Mouse (Mus musculus) cerebellum, adult (tissue): Measurements from ENCODE around the gene Olfr1215.
"Not testable (repeated sequence)": the region's sequence is repeated elsewhere in the genome, so short reads cannot be mapped to it uniquely, and the experiment has no call there.

Source experiments
- ATAC-seq: cut with Nextera tagmentation; 2 replicates; pipeline ENCODE4 v1.9.2; 2017; ENCODE audit warnings: mild to moderate bottlenecking, moderate library complexity, mixed read lengths; ENCODE audit not compliant: insufficient number of reproducible peaks, low FRiP score, low TSS enrichment

The Olfr1215 gene

DNA sequence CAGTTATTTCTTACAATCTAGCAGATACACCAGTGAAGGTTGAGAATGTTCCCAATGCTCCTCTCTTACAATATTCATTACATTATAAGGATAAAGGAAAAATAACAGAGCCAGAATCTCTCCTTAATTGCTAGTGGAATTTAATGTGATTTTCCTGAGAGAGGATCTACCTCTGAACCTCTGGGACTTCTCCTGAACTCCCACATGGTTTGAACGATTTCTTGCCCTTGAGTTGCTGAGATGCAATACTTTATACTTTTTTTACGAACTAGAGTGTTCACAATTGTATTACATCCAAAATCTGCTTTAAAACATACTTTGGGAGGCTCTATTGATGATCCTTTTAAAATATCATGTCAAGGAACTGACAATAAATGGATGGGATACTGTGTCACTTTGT is at the start of gene Olfr1215:
Gene Olfr1215 (minus strand): TSS at position 101 of the 400 bp plus-strand sequence.
- ATAC-seq: no peak

DNA sequence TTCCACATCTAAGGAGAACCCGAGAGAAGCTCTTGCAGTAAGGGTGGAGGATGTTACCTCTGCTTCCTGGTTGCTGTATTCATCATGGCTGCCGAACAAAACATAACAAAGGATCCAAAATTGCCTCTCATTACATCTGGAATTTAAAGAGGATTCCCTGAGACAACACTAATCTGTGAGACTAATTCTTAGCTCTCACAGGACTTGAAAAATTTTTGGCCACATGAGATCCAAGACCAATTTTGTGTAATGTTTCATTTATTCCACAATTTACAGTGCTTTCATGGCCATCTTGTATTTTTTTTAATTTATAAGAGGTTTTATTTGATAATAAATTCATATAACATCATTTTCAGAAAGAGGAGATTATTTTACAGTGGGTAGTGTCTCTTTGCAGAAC is 25.2 kb upstream of the Olfr1215 start, which contains the start of gene Olfr1217:
Gene Olfr1217 (minus strand): TSS at position 101 of the 400 bp plus-strand sequence.
- ATAC-seq: no peak

DNA sequence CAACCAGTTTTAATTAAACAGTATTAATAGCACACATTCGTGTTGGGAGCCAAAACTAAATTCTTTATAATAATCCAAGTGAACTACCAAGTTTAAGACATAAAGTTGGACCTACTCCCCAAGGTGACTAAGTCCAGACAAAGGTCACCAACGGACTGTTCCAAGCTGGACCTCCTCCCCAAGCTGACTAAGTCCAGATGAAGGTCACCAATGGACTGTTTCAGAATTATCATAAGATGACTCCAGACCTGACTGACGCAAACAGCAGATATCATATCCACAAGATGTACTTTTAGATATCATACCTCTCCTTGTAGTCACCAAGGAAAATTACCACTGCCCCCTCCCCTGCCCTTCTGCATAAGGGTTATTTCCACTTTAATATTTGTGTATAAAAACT is 14.7 kb upstream of the Olfr1215 start:
- not testable (repeated sequence) for ATAC-seq

DNA sequence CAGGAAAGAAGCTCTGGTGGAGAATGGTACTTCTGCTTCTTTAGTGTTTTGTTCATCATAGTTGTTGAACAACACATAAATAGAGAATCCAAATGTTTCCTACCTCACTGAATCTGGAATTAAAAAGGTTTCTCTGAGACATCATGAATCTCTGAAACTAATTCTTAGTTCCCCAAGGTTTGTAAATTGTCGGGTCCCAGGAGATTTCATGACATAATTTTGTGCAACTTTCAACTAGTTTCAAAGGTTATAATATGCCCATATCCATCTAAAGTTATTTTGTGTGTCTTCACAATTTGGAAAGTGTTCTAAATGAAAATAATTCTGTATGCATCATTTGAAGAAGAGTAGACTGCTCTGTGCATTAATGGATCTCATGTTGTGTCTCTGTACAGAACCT is 11.5 kb upstream of the Olfr1215 start, which contains the start of gene Olfr1216:
Gene Olfr1216 (minus strand): TSS at position 101 of the 400 bp plus-strand sequence.
- ATAC-seq: no peak

DNA sequence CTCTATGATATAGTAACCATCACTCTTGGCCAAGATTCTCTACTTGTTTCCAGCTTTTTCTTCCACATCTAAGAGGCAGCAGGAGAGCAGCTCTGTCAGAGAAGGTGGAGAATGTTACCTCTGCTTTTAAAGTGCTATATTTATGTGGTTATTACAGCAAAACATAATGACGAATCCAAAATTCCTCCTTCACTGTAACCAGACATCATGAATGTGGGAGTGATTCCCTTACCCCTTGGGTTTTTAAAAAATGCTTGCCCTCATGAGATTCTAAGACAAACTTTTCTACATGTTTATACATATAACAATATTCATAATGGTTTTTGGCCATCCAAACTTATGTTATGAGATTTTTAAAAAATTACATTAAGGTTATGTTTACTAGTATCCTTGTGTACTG is 14.2 kb downstream of the Olfr1215 start, which contains the start of gene Olfr1214:
Gene Olfr1214 (minus strand): TSS at position 101 of the 400 bp plus-strand sequence.
- ATAC-seq: no peak

DNA sequence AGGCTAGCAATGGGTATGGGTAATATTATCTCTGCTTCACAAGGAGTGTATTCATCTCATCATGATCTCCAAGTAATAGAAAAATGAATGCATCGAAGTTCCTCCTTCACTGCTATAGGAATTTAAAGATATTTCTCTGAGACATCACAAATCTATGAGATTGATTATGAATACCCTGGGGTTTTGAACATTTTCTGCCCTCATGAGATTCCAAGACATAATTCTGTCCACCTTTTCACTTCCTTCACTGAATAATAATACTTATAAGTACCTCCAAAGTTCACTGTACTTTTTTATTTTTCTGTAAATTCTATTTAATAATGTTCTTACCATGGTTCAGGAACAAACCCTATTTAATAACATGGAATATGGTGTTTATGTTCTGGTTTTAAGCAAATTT is 26.6 kb downstream of the Olfr1215 start, which contains the start of gene Gm13762:
Gene Gm13762 (minus strand): TSS at position 101 of the 400 bp plus-strand sequence.
- no peak for ATAC-seq

DNA sequence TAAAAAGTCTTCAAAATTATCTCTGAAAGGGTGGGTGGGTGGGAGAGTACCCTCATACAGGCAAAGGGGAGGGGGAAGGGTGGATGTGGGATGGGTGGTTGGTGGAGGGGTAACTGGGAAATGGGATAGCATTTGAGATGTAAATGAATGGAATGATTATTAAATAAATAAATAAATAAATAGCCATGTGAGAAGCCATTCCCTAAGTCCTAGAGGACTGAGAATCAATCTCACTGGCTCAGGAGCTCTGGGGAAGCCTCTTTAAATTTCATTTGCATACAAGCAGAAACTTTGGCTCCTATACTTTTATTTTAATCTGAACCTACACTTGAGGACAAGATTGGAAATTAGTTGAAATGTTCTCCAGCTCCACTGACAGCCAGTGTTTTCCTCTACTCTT is 53.1 kb downstream of the Olfr1215 start, which contains the start of gene Olfr1212:
Gene Olfr1212 (plus strand): TSS at position 301 of the 400 bp plus-strand sequence.
- ATAC-seq: no peak
